Mouse (Mus musculus) liver, adult (tissue): ENCODE measurements around the gene Cdkn1b.
A peak's percentile ranks its signal among the peaks of the same experiment; 100 is the strongest.

Experiments used
- GATA4 ChIP-seq: IDR thresholded peaks from 2 replicates; pipeline ENCODE4 v1.6.1; 2014; ENCODE audit warnings: mild to moderate bottlenecking, low read length; ENCODE audit not compliant: insufficient replicate concordance

Cdkn1b gene

DNA sequence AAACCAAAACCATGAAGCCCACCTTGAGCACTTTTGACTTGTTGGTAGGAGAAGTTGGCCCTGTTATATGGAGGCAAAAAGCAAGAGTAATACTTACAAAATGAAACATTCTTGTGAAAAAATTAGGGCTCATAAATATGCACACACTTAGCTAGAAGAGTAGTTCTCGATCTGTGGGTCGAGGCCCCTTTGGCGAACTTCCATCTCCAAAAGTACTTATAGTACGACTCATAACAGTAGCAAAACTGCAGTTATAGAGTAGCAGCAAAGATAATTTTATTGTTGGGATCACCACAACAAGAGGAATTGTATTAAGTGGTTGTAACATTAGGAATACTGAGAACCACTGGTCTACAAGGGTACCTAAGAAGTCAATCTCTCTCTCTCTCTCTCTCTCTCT lies 19.6 kb downstream of the Cdkn1b start:
- no peak for TF ChIP-seq GATA4

DNA sequence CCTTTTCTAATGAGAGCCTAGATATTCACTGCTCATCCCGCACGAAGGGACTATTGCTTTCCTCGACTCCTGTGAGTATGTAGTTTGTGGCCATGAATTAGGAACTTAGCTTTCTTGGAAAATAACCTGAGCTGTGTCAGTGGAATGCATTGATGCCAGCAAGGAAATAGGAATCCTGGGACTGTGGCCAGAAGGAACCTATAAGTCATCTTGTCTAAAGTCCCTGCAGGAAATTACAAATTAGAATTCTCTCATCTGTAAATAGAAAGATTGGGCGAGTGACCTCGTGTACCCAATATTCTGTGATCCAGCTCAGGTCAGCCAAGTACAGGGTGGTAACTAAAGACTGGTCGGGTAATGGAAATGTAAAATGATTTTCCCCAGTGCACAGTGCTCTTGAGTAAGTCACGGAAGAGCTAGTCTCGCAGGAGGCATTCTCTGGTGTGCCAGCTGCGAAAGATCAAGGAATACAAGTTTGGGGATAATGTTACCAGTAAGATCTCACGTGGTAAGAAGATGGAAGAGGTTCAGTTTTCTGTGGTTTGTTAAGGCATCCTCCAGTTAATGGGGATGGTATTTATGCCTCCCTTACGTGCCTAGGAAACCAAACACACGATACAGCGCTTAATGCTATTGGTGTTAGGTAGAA lies 23.7 kb downstream of the Cdkn1b start:
- no peak for TF ChIP-seq GATA4

DNA sequence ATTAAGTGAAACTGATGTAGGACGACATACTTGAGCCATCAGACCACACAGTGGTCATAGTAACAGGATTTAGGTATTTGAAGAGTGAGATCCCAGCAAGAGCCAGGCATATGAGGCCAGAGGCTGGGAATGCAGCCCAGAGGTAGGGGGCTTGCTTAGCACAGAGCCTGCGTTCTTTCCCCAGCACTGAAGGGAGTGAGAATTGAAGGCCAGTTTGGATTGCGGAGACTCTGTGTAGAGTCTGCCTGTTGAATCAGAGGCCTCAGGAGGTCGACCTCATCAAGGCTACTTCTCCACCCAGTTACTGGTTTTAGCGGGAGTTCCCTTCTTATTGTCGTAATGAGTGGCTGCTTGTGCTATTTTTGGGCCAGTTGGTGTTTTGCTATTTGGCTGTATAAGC lies 25.9 kb downstream of the Cdkn1b start:
- TF ChIP-seq GATA4: no peak

DNA sequence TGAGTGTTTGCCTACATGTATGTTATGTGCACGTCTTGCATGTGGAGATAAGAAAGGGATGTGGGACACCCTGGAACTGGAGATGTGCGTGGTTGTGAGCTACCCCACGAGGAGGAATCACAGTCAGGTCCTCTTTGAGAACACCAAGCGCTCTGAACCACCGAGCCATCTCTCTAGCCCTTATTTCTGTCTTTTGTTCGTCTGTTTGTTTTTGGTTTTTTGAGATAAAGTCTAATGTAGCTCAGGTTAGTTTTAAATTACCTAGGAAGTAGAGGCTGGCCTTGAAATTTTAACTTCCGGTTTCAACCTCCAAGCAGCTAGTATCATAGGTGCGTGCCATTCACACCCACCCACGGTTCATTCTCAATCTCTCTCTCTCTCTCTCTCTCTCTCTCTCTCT lies 26.7 kb downstream of the Cdkn1b start:
- TF ChIP-seq GATA4: no peak

- no peak for TF ChIP-seq GATA4
Observed at GRCm38 (mm10) chr6:134947311-134948087, 27.3 kb downstream of the Cdkn1b start.

DNA sequence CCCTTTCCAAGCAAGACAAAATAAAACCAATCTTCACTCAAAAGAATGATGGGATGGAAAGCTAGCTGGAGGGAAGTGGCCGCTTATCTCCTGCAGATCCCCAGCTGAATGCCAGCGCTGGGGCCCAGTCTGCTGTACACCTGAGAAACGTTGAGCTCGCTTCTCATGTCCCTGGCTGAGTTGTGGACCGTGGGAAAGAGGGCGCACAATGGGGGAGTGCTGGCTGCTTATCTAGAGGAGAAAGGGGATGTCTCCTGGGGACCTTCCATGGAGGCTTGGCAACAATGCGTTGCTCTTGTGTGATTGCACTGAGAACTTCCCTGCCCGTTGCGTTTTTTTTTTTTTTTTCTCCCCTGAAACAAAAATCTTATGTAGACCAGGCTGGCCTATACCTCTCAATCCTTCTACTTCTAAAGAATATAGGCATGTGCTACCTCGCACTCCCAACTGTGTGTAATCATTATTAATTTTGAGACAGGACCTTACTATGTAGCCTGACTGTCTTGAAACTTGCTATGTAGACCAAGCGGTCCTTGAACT lies 28.4 kb downstream of the Cdkn1b start:
- no peak for TF ChIP-seq GATA4

DNA sequence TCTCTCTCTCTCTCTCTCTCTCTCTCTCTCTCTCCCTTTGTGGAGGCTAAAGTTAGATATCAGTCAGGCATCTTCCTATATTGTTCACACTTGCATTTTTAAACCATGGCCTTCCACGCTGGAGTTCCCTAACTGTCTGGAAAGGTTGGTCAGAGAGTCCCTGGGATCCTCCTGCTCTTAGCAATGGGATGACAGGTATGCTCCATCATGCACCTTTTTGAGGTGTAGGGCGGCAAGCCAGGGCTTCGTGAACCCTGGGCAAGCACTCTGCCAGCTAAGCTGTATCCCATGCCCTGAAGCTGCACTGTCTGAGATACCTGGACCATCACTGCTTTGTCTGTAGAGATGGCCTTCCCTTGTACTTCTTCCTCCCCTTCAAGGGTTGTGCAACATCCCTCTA lies 29.0 kb downstream of the Cdkn1b start:
- TF ChIP-seq GATA4: no peak

DNA sequence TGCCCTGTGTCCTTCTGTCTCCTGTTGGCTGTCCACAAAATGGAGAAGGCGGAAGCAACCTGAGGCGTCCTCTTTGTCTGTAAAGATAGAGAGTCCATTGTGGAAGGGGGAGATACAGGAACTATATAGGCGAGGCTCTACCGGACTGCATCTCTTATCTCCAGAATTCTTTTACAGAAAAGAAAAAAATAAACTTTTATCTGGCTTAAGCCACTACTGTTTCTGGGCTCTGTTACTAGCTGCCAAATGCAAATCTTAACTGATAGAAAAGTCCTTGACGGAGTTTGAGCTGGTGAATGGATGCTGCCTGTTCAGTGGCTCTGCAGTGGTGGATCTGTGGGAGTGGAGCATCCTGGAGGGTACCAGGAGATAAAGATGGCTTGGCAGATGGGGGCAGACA lies 31.2 kb downstream of the Cdkn1b start:
- no peak for TF ChIP-seq GATA4

DNA sequence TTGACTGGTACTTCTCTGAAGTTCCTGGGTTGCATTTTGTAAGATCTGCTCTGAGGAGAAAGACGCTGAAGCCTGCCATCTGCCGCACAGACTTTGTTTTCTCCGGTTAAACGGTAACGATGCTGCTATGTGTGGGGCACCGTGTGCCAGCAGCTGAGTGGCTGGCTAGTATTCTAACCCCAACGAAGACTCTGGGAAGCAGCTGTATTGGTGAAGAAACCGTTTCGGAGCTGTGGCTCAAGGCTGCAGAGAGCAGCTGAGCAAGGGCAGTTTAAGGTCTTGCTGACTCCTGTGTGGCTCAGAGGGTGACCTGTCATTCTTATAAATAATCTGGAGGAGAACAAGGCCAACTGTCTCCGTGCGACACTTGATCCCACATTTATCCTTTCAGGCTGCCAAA lies 33.8 kb downstream of the Cdkn1b start:
- TF ChIP-seq GATA4: no peak

- TF ChIP-seq GATA4: no peak
Observed at GRCm38 (mm10) chr6:134956388-134956787, 36.2 kb downstream of the Cdkn1b start.

GRCm38 (mm10) chr6:134961286-134961685 lies 41.1 kb downstream of the Cdkn1b start:
- no peak for TF ChIP-seq GATA4

DNA sequence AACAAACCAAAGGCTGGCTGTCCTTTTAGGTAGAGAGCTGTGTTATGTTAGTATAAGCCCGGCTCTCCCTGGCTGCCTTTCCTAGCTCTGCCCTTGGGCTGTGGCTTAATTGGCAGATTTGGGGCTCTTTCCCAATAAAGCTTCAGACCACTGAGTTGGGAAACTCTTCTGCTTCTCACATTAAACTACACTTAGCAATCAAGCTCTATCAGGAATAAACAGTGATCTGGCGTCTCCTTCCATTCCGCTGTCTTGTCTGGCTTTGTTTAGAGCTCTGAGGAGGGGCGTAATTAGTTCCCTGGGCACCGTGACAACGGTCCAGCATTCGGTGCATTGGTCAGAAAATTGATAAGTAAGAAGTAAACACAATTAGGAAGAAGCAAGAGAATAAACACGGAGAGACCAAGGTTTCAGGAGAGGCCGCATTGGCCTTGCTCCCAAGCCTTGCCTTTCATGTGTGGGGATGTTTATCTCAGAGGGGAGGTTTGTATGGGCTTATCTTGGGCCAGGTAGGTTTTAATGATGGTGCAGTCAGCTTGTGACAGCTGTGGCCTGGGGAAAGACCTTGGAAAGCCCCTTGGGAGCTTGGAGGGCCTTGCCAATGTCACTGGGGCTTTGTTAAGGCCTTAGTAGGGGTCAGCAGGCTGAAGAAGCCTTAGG lies 41.8 kb downstream of the Cdkn1b start:
- peak; percentile 51; the same call in 1 of the 2 replicates for TF ChIP-seq GATA4

GRCm38 (mm10) chr6:134962518-134962893 lies 42.3 kb downstream of the Cdkn1b start:
- TF ChIP-seq GATA4: no peak

DNA sequence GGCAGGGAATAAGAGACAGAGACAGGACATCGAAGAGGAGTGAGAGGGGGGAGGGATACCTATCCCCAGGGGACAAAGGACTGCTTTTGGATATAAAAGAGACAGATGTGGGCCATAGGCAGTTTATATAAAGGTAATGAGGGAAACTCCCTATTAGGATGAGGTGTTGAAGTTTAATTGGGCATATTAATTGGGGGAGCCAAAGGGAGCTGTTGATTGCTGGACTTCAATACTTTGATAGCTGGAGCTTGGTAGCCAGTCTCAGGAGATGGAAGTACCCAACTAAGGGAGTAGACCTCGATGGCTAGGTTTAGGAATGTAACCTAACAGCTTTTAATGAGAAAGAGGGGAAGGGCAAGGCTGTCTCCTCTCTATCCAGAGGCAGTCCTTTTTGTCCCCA lies 43.7 kb downstream of the Cdkn1b start:
- no peak for TF ChIP-seq GATA4

GRCm38 (mm10) chr6:134966681-134967080 lies 46.5 kb downstream of the Cdkn1b start:
- TF ChIP-seq GATA4: no peak

DNA sequence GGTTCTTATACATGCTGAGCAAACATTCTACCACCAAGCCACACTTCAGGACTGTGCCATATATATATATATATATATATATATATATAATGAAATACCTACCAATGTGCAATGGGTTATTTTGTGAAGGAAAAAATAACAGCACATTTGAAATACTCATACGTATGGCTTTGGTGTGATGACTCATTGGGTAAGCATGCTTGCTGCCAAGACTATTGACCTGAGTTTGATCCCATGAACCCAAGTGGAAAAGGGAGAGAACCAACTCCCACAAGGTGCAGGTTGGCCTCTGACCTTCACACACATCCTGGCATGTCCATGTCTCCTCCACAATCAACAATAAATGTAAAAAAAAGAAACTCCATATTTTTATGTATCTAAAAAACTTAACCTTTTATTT lies 48.1 kb downstream of the Cdkn1b start:
- no peak for TF ChIP-seq GATA4
